Mouse (Mus musculus): Measurements from ENCODE around the gene Prss50. TPM values are rescaled to one million over a fixed set of nuclear protein-coding genes. Genes with fewer than 3 reads are reported as not detected.
"Not testable (repeated sequence)": the region's sequence is repeated elsewhere in the genome, so short reads cannot be mapped to it uniquely, and the experiment has no call there.

The Prss50 gene
- not detected for total RNA-seq (2022)

DNA sequence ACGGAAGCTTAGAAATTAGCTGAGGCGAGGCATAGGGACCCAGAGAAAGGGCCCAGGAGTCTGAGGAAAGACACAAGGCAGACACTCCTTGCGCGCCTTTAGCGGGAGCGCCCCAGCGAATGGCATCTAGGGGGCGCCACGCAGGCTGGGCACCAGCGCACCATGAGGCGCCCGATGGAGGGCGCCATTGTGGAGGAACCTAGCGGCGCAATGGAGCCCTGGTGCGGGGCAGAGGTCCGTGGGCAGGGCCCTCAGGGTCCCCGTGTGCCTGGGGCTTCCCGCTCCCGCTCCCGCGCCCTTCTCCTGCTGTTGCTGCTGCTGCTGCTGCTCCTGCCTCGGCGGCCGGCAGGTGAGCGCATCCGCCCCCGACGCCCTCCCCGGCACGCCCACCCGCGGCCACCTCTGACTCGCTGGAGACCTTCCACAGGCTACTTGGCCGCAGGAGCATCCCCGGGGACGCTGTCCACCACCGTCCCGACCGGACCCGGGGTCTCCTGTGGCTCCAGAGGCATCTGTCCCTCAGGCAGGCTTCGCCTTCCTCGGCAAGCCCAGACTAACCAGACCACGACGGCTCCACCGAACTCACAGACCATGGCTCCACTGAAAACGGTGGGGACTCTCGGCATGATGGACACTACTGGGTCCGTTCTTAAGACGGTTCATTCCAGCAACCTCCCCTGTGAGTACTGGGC is at the start of gene Prss50:
Prss50 (plus strand) TSS at position 187 of the 692 bp plus-strand sequence.
- no peak for DNase-seq (ENCODE audit: low spot score in 2 of 2)

GRCm38 (mm10) chr9:110810051-110810450 is 47.7 kb upstream of the Prss50 start:
- DNase-seq (ENCODE audit: low spot score in 2 of 2), result no peak

DNA sequence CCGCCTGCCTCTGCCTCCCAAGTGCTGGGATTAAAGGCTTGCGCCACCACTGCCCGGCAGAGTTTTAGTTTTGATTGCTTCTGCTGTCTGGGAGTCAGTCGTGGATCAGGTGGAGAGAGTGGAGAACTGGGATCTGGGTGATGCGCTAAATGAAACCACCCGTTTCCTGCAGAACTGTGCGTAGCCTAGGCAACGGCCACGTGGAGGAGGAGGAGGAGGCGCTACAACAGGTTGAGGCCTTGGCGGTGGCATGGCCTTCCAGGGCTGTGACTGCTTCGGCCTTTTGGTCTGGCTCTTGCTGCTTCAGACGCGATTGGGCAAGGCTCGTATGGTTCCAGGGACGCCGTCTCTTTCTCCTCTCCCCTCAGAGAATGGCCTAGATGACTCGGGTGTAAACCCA is 44.0 kb upstream of the Prss50 start, which contains the start of gene Prss44:
Prss44 (plus strand) TSS at position 206 of the 400 bp plus-strand sequence.
- DNase-seq (ENCODE audit: low spot score in 2 of 2), result no peak

DNA sequence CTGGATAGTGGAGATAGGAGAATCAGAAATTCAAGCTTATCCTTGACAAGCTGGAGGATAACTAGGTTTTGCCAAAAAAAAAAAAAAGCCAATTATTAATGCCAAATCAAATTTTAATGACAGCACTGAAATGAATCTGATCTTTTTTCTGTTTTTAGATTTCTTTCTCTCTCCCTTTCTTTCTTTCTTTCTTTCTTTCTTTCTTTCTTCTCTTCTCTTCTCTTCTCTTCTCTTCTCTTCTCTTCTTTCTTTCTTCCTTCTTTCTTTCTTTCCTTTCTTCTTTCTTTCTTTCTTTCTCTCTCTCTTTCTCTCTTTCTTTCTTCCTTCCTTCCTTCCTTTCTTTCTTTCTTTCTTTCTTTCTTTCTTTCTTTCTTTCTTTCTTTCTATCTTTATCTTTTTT is 37.2 kb upstream of the Prss50 start:
- not testable (repeated sequence) for DNase-seq (ENCODE audit: low spot score in 2 of 2)

DNA sequence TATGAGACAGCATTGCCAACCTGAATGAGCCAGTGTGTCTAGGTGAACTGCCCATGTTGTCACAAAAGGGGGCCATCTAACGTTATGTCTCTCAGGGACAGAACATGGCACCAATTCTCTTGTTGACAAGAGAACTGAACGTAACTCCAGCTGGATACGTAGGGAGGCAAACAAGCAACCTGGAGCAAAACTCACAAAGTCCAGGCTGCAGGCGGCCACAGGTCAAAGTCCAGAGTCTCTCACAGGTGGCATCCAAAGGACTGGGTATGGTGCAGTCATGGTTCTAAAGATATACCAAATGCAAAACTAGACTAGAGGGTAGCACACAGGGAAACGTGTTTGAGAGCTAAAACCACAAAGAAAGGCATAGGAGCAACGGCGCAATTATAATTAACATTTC is 36.3 kb upstream of the Prss50 start:
- DNase-seq (ENCODE audit: low spot score in 2 of 2), result no peak

DNA sequence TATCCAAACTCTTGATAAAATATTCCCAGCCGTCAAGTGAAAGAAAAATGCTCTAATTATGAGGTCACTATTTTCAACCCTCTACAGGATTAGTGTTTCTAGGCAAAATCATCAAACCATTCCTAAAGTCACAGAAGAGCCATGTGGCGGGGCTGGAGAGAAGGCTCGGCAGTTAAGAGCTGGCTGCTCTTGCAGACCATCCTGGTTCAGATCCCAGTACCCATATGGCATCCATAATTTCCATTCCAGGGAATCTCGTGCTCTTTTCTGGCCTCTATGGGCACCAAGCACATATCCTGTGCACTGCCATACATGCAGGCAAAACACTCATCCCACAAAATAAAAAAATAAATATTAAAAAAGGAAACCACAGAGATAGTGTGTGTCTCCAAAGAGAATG is 32.3 kb upstream of the Prss50 start:
- DNase-seq (ENCODE audit: low spot score in 2 of 2), result no peak

GRCm38 (mm10) chr9:110825832-110826231 is 31.9 kb upstream of the Prss50 start:
- no peak for DNase-seq (ENCODE audit: low spot score in 2 of 2)

DNA sequence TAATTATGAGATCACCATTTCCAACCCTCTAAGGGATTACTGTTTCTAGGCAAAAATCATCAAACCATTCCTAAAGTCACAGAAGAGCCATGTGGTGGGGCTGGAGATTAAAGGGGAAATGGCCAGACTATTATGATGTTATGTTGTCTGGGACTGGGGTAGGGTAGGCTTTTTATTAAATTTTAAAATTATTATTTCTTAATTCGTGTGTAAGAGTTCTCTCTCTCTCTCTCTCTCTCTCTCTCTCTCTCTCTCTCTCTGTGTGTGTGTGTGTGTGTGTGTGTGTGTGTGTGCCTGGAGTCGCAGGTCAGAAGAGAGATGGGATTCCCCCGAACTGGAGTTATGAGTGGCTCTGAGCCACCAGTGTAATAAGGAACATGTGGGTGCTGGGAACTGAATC is 31.4 kb upstream of the Prss50 start, which contains the start of gene Prss43:
Prss43 (plus strand) TSS at position 301 of the 400 bp plus-strand sequence.
- DNase-seq (ENCODE audit: low spot score in 2 of 2), result no peak

- no peak for DNase-seq (ENCODE audit: low spot score in 2 of 2)
Observed at GRCm38 (mm10) chr9:110833021-110833420, 24.7 kb upstream of the Prss50 start.

DNA sequence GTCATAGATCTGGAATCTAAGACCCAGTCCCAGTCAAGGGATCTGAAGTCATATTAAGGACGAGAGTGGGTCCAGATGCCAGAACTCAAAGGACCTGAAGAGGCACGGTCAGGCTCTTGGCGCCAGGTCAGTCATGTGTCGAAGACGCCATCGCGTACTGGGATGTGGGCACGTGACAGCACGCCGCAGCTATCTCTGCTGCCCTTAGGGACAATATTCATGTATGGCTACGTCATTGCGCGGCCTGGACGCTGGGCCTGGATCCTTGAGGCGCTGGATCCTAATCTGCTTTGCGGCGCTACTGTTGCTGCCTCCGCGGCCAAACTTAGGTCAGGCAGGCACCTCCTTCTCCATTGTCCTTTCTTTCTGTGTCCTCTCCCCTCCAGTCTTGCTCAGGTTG is 23.4 kb upstream of the Prss50 start, which contains the start of gene Prss45:
Prss45 (plus strand) TSS at position 178 of the 400 bp plus-strand sequence.
- no peak for DNase-seq (ENCODE audit: low spot score in 2 of 2)

DNA sequence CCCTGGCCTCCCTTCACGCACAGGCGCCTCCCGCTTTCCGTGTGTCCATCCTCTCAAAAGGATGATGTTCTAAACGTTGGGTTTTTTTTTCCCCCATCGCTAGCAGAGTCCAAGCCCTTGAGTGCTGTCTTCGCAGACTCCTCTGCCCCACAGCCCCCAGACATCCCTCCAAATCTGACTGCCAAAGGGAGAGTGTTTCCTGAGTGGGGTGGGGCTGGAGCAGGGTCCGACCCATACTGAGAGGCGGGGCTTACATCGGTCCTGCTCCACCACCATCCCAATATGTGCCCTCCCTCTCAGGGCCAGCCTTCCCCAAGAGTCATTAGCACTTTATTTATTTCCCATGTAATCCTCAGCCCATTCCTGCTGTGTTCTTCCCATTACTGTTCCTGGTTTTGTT is 22.8 kb upstream of the Prss50 start:
- no peak for DNase-seq (ENCODE audit: low spot score in 2 of 2)

DNA sequence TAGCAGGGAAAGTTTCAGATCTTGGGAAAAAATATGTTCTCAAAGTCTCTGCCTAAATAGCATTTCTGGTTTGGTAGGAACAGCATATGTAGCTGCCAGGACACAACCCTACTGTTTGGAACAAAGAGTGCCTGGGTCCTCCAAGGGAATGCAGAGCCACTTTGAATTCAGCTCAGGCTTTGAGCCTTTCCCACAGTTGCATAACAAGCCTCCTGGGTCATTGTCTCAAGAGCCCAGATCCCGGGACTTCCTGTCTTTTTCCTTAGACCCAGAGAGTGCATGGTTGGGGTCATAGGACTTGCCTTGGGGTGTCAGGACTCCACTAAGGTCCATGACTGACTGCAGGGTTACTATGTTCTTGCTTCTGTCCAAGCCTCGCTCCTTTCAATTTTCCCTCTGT is 21.7 kb upstream of the Prss50 start:
- no peak for DNase-seq (ENCODE audit: low spot score in 2 of 2)

GRCm38 (mm10) chr9:110840905-110841304 is 16.9 kb upstream of the Prss50 start:
- DNase-seq (ENCODE audit: low spot score in 2 of 2), result no peak

- no peak for DNase-seq (ENCODE audit: low spot score in 2 of 2)
Observed at GRCm38 (mm10) chr9:110841438-110841837, 16.3 kb upstream of the Prss50 start.

DNA sequence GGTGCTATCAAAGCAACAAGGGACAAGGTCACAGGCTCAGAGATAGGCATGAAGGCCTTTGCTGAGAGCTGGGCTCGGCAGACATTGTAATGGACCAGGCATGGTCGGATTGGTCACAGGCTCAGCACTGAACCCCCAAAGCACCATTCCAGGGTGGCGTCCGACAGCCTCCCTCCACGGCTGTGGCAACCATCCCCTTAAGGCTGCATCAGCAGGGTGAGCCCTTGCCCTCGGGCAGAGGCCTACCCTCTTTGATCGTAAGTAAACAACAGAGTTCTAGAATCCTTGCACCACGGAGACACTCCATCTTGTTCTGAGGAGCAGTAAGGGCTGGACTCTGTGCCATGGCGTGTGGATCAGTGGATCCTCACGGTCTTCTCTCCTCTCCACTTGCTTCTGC is 13.6 kb upstream of the Prss50 start, which contains the start of gene Prss46:
Prss46 (plus strand) TSS at position 301 of the 400 bp plus-strand sequence.
- DNase-seq (ENCODE audit: low spot score in 2 of 2), result no peak

GRCm38 (mm10) chr9:110849162-110849561 is 8.6 kb upstream of the Prss50 start:
- DNase-seq (ENCODE audit: low spot score in 2 of 2), result no peak

GRCm38 (mm10) chr9:110855903-110856302 is 1.9 kb upstream of the Prss50 start:
- DNase-seq (ENCODE audit: low spot score in 2 of 2), result no peak

DNA sequence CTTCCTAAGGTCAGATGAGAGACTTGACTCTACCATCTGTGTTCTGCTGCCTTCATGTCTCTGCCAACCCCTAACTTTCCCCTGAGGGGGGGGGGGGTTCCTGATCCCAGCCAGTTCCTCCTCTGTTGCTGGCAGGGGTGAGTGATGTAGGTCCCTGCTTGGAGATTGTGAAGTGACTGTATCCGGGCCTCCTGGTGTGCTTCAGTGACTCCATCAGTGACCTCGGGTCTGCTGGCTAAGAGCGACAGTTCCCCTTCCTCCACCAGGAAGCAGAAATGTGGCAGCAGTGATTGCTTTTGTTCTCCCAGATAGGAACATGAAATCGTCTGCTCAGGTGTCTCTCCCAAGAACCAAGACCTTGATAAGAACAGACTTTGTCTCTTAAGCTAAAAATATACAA is 847 bp upstream of the Prss50 start:
- no peak for DNase-seq (ENCODE audit: low spot score in 2 of 2)

DNA sequence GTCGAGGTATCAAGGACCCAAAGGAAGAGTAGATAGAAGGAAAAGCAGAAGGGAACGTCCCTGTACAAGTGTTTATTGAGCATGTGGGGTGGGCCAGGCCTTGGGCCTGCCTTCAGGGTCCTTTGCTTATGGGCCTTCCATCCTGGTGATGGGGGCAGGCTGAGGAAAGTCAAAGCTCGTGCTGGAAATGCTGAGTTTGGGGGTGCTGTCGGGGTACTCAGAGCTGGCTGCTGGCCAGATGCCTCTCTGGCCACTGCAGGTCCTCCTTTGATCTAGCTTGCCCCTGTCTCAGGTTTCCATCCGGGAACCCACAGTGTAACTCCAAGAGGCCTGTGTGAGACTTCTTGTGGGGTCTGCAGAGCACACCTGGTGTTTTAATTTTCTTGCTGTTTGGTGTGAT is 756 bp downstream of the Prss50 start:
- no peak for DNase-seq (ENCODE audit: low spot score in 2 of 2)

DNA sequence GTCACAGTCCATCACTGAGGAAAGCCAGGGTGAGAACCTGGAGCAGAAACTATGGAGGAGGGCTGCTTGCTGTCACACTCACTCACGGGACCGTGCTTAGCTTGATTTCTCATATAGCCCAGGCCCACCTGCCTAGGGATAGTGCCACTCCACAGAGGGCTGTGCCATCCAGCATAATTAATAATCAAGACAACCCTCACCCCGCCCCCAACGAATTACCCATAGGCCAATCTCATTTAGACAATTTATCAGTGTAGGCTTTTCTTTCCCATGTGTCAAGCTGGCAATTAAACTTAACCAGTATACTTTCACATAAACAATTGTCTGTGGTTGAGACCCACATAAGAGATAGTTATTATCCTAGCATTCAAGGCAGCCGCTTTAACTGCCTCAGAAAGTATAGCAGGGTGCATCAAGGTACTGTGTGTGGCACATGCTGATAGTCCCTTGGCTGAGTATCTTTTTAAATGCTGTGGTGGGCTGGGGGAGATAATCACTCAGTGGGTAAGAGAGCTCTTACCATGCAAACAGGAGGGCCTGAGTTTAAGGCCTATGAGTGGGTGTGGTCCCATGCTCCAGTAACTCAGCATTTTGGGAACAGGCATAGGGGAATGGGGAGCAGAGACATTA is 1.3 kb downstream of the Prss50 start:
- DNase-seq (ENCODE audit: low spot score in 2 of 2), result no peak

GRCm38 (mm10) chr9:110871030-110871429 is 13.3 kb downstream of the Prss50 start:
- DNase-seq (ENCODE audit: low spot score in 2 of 2), result peak in 1 of 2 experiments; percentile 28

- DNase-seq (ENCODE audit: low spot score in 2 of 2), result no peak
Observed at GRCm38 (mm10) chr9:110873681-110874659, 16.2 kb downstream of the Prss50 start.
